Mouse (Mus musculus): ENCODE data around the gene Nek8. TPM values are rescaled to one million over a fixed set of nuclear protein-coding genes. Genes with fewer than 3 reads are reported as not detected.
A peak's percentile ranks its signal among the peaks of the same experiment; 100 is the strongest.
"Not testable (repeated sequence)": the region's sequence is repeated elsewhere in the genome, so short reads cannot be mapped to it uniquely, and the experiment has no call there.

Gene Nek8
- polyA plus RNA-seq, 1 experiment from 2014 or later, result 7.8 TPM

DNA sequence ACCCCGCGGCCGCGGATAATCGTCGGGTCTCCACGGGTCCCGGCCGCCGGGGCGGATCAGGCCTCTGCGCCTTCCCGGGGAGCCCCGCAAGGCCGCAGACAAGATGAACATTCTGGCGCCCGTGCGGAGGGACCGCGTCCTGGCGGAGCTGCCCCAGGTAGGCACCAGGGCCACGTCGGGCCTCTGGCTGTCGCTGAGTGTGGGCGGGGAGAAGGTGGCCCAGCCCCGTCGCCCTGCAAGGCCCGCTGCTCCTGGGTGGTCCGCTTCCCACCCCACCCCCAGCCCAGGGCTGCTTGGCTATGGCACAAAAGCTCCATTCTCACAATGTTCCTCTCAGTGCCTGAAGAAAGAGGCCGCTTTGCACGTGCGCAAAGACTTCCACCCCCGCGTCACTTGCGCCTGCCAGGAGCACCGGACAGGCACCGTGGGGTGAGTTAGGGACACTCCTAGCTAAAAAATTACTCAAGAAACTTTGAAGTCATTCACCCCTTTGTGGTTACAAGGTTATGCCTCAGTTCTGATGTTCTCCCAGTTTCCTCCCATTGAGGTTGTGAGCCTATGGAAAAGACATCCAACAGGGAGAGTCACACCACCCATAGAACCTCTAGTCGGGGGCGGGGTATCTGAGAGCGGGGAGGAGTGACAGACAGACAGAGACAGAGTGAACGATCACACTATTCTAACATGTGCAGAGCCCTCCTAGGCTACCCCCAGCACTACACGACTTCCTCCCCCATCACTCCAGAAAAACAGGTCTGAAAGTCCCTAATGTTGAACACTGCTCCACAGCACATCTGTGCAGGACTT is 13.0 kb upstream of the Nek8 start:
- DNase-seq (ENCODE audit: low spot score) (peak; percentile 94), ATAC-seq (ENCODE audit: insufficient read depth, low FRiP score, low TSS enrichment) (peak; percentile 90)
- H3K9ac ChIP-seq (ENCODE audit: low read length), result peak overlapping the region; percentile 83
- H3K36me3 ChIP-seq (ENCODE audit: control insufficient read depth, insufficient read depth, low read length), result peaks cover 8% of the 10 kb centered on the region
- peaks cover 7% of the 10 kb centered on the region; the same call in 1 of the 2 replicates for H3K4me1 ChIP-seq (ENCODE audit: control insufficient read depth, insufficient read depth, low read length)
- peak overlapping the region; percentile 65 for H3K4me3 ChIP-seq (ENCODE audit: low read depth, low read length)
- under 1% methylated on average over 42 of the region's 42 CpGs for WGBS
- H3K4me2 ChIP-seq (ENCODE audit: low read depth), result peak overlapping the region; percentile 52
- H3K27ac ChIP-seq (ENCODE audit: low read depth, low read length), result peak overlapping the region; percentile 92
- no peaks in the 10 kb centered on the region for H3K27me3 ChIP-seq (ENCODE audit: control insufficient read depth, insufficient read depth, low read length)
- no peaks in the 10 kb centered on the region for H3K9me3 ChIP-seq (ENCODE audit: control insufficient read depth, low read length)

- Histone ChIP-seq H3K27ac (ENCODE audit: low read depth, low read length) (peak within 1 kb of the TSS; percentile 92), H3K4me2 (ENCODE audit: low read depth) (peak within 1 kb of the TSS; percentile 52), H3K36me3 (ENCODE audit: control insufficient read depth, insufficient read depth, low read length) (peaks cover 8% of the 10 kb centered on the region), H3K9ac (ENCODE audit: low read length) (peak within 1 kb of the TSS; percentile 83), H3K4me1 (ENCODE audit: control insufficient read depth, insufficient read depth, low read length) (peaks cover 7% of the 10 kb centered on the region; the same call in 1 of the 2 replicates), H3K9me3 (ENCODE audit: control insufficient read depth, low read length) (no peaks in the 10 kb centered on the region), H3K4me3 (ENCODE audit: low read depth, low read length) (peak within 1 kb of the TSS; percentile 65), H3K27me3 (ENCODE audit: control insufficient read depth, insufficient read depth, low read length) (no peaks in the 10 kb centered on the region)
- ATAC-seq (ENCODE audit: insufficient read depth, low FRiP score, low TSS enrichment) (peak; percentile 69), DNase-seq (ENCODE audit: low spot score) (peak; percentile 88)
- WGBS, result under 1% methylated on average over 47 of the region's 80 CpGs
Measured at GRCm38 (mm10) chr11:78188331-78189233, 12.1 kb upstream of the Nek8 start, which contains the start of gene Rab34. Gene Rab34 (plus strand): TSS chr11:78188430.

DNA sequence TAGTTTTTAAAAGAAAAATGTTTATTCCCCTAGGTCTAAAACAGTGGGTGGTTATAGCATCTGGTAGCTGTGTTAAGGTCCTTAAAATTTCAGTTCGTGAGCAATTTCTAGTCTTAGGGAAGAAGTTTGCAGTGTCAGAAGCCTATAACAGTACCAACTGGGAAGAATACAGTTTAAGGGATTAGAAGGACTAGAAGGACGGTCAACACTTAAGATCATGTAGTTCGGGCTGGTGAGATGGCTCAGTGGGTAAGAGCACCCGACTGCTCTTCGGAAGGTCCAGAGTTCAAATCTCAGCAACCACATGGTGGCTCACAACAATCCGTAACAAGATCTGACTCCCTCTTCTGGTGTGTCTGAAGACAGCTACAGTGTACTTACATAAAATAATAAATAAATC is 8.2 kb upstream of the Nek8 start:
- WGBS, result 92% methylated on average over 6 of the region's 6 CpGs
- not testable (repeated sequence) for H3K4me3 ChIP-seq (ENCODE audit: low read depth, low read length); DNase-seq (ENCODE audit: low spot score); H3K27me3 ChIP-seq (ENCODE audit: control insufficient read depth, insufficient read depth, low read length); H3K36me3 ChIP-seq (ENCODE audit: control insufficient read depth, insufficient read depth, low read length); H3K4me2 ChIP-seq (ENCODE audit: low read depth); H3K9me3 ChIP-seq (ENCODE audit: control insufficient read depth, low read length); ATAC-seq (ENCODE audit: insufficient read depth, low FRiP score, low TSS enrichment); H3K27ac ChIP-seq (ENCODE audit: low read depth, low read length); H3K9ac ChIP-seq (ENCODE audit: low read length)
- peaks cover 12% of the 10 kb centered on the region for H3K4me1 ChIP-seq (ENCODE audit: control insufficient read depth, insufficient read depth, low read length)

- Histone ChIP-seq H3K9ac (ENCODE audit: low read length) (no peak overlapping the region), H3K27ac (ENCODE audit: low read depth, low read length) (no peak overlapping the region), H3K9me3 (ENCODE audit: control insufficient read depth, low read length) (no peaks in the 10 kb centered on the region), H3K4me1 (ENCODE audit: control insufficient read depth, insufficient read depth, low read length) (peaks cover 15% of the 10 kb centered on the region), H3K36me3 (ENCODE audit: control insufficient read depth, insufficient read depth, low read length) (peaks cover 7% of the 10 kb centered on the region; the same call in 1 of the 2 replicates), H3K4me3 (ENCODE audit: low read depth, low read length) (no peak overlapping the region), H3K27me3 (ENCODE audit: control insufficient read depth, insufficient read depth, low read length) (no peaks in the 10 kb centered on the region), H3K4me2 (ENCODE audit: low read depth) (peak overlapping the region; percentile 61)
- DNase-seq (ENCODE audit: low spot score) (no peak), ATAC-seq (ENCODE audit: insufficient read depth, low FRiP score, low TSS enrichment) (0 out of 2 replicates have a peak, but pooled peaks have one; percentile 8)
- WGBS, result 51% methylated on average over 10 of the region's 10 CpGs
Measured at GRCm38 (mm10) chr11:78183884-78184514, 7.5 kb upstream of the Nek8 start.

DNA sequence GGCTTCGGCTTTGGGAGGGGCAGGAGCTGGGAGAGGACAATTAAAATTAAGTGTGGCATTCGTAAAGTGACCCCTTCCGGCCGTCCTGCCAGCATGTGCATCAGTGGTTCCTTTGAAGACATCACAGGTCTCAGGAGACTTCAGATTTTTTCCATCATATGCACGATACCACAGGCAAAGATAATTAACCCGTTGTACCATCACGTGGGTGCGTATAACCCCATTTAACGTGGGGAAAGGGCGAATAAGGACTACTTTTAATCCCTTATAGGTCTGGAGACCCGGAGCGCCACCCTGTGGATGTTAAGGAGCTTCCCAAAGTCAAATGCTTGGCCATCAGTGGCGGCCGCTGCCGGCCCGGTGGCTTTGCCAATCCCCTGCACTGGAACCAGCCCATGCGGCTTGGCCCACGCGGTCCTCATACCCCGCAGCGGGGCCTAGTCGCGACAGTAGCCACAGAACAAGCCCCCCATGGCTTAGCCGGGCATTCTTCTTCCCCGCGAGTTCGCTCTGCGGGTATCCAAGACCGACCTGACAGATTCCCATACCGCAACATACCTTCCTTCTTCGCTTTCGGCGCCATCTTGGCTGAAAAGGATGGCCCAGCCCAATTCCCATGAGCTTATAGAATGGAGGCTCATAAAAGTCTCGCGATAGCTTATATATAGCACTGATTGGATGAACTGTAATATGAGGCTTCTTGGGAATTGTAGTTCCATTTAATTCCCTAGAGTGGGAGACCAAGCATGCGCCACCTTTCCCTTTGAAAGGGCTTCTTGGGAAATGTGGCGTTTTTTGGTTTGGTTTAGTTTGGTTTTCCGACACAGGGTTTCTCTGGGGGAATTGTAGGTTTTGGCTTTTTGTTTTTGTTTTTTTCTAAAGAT is 6.7 kb upstream of the Nek8 start, which contains the start of gene Rpl23a:
Gene Rpl23a, minus strand, starts transcription at position 624 of the 884 bp plus-strand sequence.
- Histone ChIP-seq H3K36me3 (ENCODE audit: control insufficient read depth, insufficient read depth, low read length) (peaks cover 7% of the 10 kb centered on the region; the same call in 1 of the 2 replicates), H3K27ac (ENCODE audit: low read depth, low read length) (peak within 1 kb of the TSS; percentile 89), H3K9me3 (ENCODE audit: control insufficient read depth, low read length) (no peaks in the 10 kb centered on the region), H3K4me3 (ENCODE audit: low read depth, low read length) (peak within 1 kb of the TSS; percentile 85), H3K9ac (ENCODE audit: low read length) (peak within 1 kb of the TSS; percentile 87), H3K27me3 (ENCODE audit: control insufficient read depth, insufficient read depth, low read length) (no peaks in the 10 kb centered on the region), H3K4me2 (ENCODE audit: low read depth) (peak within 1 kb of the TSS; percentile 61), H3K4me1 (ENCODE audit: control insufficient read depth, insufficient read depth, low read length) (peaks cover 19% of the 10 kb centered on the region)
- ATAC-seq (ENCODE audit: insufficient read depth, low FRiP score, low TSS enrichment) (peak; percentile 85), DNase-seq (ENCODE audit: low spot score) (peak; percentile 87)
- under 1% methylated on average over 38 of the region's 38 CpGs for WGBS

- peak overlapping the region; percentile 61 for H3K4me2 ChIP-seq (ENCODE audit: low read depth)
- H3K27me3 ChIP-seq (ENCODE audit: control insufficient read depth, insufficient read depth, low read length), result no peaks in the 10 kb centered on the region
- H3K9me3 ChIP-seq (ENCODE audit: control insufficient read depth, low read length), result no peaks in the 10 kb centered on the region
- WGBS, result 8% methylated on average over 7 of the region's 7 CpGs
- peak overlapping the region; percentile 87 for H3K9ac ChIP-seq (ENCODE audit: low read length)
- H3K4me3 ChIP-seq (ENCODE audit: low read depth, low read length), result peak overlapping the region; percentile 85
- peaks cover 7% of the 10 kb centered on the region; the same call in 1 of the 2 replicates for H3K36me3 ChIP-seq (ENCODE audit: control insufficient read depth, insufficient read depth, low read length)
- no peak for DNase-seq (ENCODE audit: low spot score)
- H3K4me1 ChIP-seq (ENCODE audit: control insufficient read depth, insufficient read depth, low read length), result peaks cover 22% of the 10 kb centered on the region
- no peak overlapping the region for H3K27ac ChIP-seq (ENCODE audit: low read depth, low read length)
- no peak for ATAC-seq (ENCODE audit: insufficient read depth, low FRiP score, low TSS enrichment)
Measured at GRCm38 (mm10) chr11:78182450-78182849, 6.0 kb upstream of the Nek8 start.

GRCm38 (mm10) chr11:78181830-78182357 is 5.4 kb upstream of the Nek8 start:
- no peak for ATAC-seq (ENCODE audit: insufficient read depth, low FRiP score, low TSS enrichment)
- 52% methylated on average over 2 of the region's 2 CpGs for WGBS

More at GRCm38 (mm10) chr11:78181830-78182357, 5.4 kb upstream of the Nek8 start:
- H3K4me3 ChIP-seq (ENCODE audit: low read depth, low read length), result peak overlapping the region; percentile 85
- H3K9ac ChIP-seq (ENCODE audit: low read length), result peak overlapping the region; percentile 87; the same call in 1 of the 2 replicates
- no peak for DNase-seq (ENCODE audit: low spot score)
- H3K4me2 ChIP-seq (ENCODE audit: low read depth), result peak overlapping the region; percentile 61
- peaks cover 25% of the 10 kb centered on the region for H3K4me1 ChIP-seq (ENCODE audit: control insufficient read depth, insufficient read depth, low read length)
- peaks cover 7% of the 10 kb centered on the region; the same call in 1 of the 2 replicates for H3K36me3 ChIP-seq (ENCODE audit: control insufficient read depth, insufficient read depth, low read length)
- no peak overlapping the region for H3K27ac ChIP-seq (ENCODE audit: low read depth, low read length)
- no peaks in the 10 kb centered on the region for H3K27me3 ChIP-seq (ENCODE audit: control insufficient read depth, insufficient read depth, low read length)
- no peaks in the 10 kb centered on the region for H3K9me3 ChIP-seq (ENCODE audit: control insufficient read depth, low read length)

Measured in neural tube, embryonic 11.5 days (tissue).